Mouse (Mus musculus): ENCODE measurements around the gene Zc4h2. TPM values are rescaled to one million over a fixed set of nuclear protein-coding genes. Genes with fewer than 3 reads are reported as not detected.

The Zc4h2 gene
- 1 to 10 TPM in 1 of 2 experiments, under 1 TPM in 1; 0.29 to 5.4 TPM for polyA plus RNA-seq (2012; fragmentation: generic; extraction: Trizol)

DNA sequence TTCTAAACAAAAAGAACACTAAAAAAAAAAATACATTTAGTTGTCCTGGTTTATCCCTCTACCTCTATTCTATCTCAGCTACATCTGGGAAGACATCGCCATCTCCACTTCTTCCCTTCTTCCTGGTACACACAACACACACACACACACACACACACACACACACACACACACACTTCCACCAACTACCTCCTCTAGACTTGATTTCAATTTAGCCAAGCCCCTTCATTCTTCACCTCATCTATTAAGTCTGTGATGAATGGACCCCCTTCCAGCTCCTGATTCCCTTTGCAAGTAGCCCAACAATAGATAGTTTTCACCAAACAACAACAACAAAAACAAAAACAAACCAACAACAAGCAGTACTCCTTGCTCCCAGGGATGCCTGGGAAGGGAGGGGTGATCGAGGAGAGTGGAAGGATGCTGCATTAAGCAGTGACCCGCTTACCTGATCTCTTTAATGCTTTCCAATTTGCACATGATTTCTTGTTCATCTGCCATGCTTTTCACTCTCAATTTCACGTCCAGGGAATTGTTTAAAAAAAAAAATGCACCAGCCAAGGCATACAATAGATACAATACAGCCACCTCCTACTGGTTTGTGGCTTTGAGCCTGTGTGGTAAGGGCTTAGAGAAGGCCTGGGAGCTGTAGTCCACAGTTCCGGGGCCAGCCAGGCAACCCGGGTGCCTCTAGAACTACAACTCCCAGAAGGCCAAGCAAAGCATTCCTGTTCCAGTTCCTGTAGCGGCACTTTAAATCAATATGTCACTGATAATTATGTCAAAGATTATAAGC, at the start of gene Zc4h2:
TSS of gene Zc4h2 (minus strand) at position 706 of the 796 bp plus-strand sequence.

Other genes starting within 250 kb of the Zc4h2 start
- 1 to 10 TPM in 1 of 2 experiments, under 1 TPM in 1; 0.46 to 4.4 TPM for gene Amer1, start 213.6 kb downstream of the Zc4h2 start, polyA plus RNA-seq (2012; fragmentation: generic; extraction: Trizol)
- not detected for gene Asb12, start 100.5 kb downstream of the Zc4h2 start, polyA plus RNA-seq (2012; fragmentation: generic; extraction: Trizol)
- gene Pfn5, start 100.4 kb downstream of the Zc4h2 start, polyA plus RNA-seq (2012; fragmentation: generic; extraction: Trizol), result not detected
- 1 to 10 TPM in 1 of 2 experiments, under 1 TPM in 1; 0.09 to 1.3 TPM for gene Zc3h12b, start 53.2 kb upstream of the Zc4h2 start, polyA plus RNA-seq (2012; fragmentation: generic; extraction: Trizol)

All from C3H10T1/2 (cell line).